Mouse (Mus musculus) embryonic fibroblast, embryonic 13.5 days (primary cell): Measurements from ENCODE around the gene Trim14.

Experiments used
- CTCF ChIP-seq: IDR thresholded peaks from 2 replicates; pipeline ENCODE4 v1.5.1; 2011; ENCODE audit warnings: mild to moderate bottlenecking, control low read depth, low read length, moderate library complexity, borderline replicate concordance; ENCODE audit not compliant: insufficient read depth
- POLR2A ChIP-seq: IDR thresholded peaks from 2 replicates; pipeline ENCODE4 v1.6.1; 2011; ENCODE audit warnings: low read depth, mild to moderate bottlenecking, control low read depth, low read length, moderate library complexity

DNA sequence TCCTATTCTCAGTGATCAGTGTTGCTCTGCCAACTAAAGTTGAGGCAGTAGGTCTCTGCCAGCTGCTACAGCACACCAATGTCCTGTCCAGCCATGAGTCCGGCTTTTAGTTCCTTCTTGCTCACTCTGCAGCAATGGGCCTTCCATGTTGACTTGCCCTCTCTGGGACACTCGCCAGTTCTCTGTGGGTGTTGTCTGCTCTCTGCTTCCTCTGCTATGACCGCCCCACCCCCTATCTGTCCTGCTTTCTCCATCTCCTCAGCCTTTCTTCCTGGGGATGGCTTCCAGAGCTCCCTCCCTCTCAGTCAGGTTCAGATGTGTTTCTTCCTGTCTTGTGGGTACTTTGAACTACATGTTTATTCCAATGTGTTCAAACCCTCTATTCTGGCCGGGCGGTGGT, 48.6 kb downstream of the Trim14 start:
- TF ChIP-seq POLR2A: no peak
- TF ChIP-seq CTCF: no peak
